Mouse (Mus musculus): ENCODE results near the gene Naxe. TPM values are rescaled to one million over a fixed set of nuclear protein-coding genes. Genes with fewer than 3 reads are reported as not detected.

Gene Naxe
- polyA plus RNA-seq, 1 experiment from 2014 or later, result 158 TPM

- Histone ChIP-seq H3K27me3 (replicated peaks) (peaks cover 13% of the 10 kb centered on the region), H3K9me3 (no peaks in the 10 kb centered on the region), H3K36me3 (replicated peaks) (no peaks in the 10 kb centered on the region), H3K4me1 (peaks cover 15% of the 10 kb centered on the region), H3K9ac (peak within 1 kb of the TSS; percentile 42), H3K4me3 (peak within 1 kb of the TSS; percentile 69), H3K27ac (peak within 1 kb of the TSS; percentile 51), H3K4me2 (peak within 1 kb of the TSS; percentile 69)
- 9% methylated on average over 36 of the region's 36 CpGs for WGBS
- peak; percentile 96 for ATAC-seq (replicated peaks)
These were observed 15.5 kb downstream of the Naxe start, which contains the start of gene Gpatch4 for GRCm38 (mm10) chr3:88042661-88043421. TSS of gene Gpatch4 (plus strand) at chr3:88043108.

DNA sequence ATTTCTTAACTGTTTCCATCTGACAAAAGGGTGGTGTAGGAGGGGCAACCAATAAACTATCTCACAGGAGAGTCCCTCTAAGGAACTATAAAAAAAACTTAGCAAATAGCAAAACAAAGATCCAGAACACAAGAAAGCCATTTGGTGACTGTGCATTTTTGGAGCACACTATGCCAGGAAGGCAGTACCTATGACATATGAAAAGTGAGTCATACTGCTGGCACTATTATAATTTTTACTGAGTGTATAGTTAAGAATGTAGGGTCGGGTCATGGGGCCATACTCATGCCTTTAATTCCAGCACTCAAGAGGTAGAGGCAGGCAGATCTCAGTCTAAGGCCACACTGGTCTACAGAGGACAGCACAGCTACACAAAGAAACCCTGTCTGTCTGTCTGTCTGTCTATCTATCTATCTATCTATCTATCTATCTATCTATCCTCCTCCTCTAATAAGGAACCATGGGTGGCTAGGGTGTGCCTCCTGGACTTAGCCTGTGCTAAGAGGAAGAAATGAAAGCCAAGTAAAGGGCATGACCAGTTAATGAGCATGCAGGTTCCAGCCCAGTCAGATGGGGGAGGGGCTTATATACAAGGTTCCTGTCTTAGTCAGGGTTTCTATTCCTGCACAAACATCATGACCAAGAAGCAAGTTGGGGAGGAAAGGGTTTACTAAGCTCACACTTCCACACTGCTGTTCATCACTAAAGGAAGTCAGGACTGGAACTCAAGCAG, 22.6 kb downstream of the Naxe start:
- H3K4me3 ChIP-seq, result no peak overlapping the region
- no peak for ATAC-seq (replicated peaks)
- no peaks in the 10 kb centered on the region for H3K9me3 ChIP-seq
- H3K36me3 ChIP-seq (replicated peaks), result no peaks in the 10 kb centered on the region
- H3K9ac ChIP-seq, result no peak overlapping the region
- no peak overlapping the region for H3K4me2 ChIP-seq
- H3K4me1 ChIP-seq, result no peaks in the 10 kb centered on the region
- 65% methylated on average over 1 of the region's 1 CpGs for WGBS
- H3K27ac ChIP-seq, result no peak overlapping the region
- H3K27me3 ChIP-seq (replicated peaks), result peaks cover 32% of the 10 kb centered on the region

- Histone ChIP-seq H3K27me3 (replicated peaks) (peaks cover 30% of the 10 kb centered on the region), H3K4me3 (no peak overlapping the region), H3K36me3 (replicated peaks) (no peaks in the 10 kb centered on the region), H3K27ac (no peak overlapping the region), H3K9me3 (no peaks in the 10 kb centered on the region), H3K9ac (no peak overlapping the region), H3K4me2 (no peak overlapping the region), H3K4me1 (no peaks in the 10 kb centered on the region)
- no peak for ATAC-seq (replicated peaks)
- WGBS, result 83% methylated on average over 5 of the region's 5 CpGs
These were observed 24.8 kb downstream of the Naxe start for GRCm38 (mm10) chr3:88033506-88033905.

DNA sequence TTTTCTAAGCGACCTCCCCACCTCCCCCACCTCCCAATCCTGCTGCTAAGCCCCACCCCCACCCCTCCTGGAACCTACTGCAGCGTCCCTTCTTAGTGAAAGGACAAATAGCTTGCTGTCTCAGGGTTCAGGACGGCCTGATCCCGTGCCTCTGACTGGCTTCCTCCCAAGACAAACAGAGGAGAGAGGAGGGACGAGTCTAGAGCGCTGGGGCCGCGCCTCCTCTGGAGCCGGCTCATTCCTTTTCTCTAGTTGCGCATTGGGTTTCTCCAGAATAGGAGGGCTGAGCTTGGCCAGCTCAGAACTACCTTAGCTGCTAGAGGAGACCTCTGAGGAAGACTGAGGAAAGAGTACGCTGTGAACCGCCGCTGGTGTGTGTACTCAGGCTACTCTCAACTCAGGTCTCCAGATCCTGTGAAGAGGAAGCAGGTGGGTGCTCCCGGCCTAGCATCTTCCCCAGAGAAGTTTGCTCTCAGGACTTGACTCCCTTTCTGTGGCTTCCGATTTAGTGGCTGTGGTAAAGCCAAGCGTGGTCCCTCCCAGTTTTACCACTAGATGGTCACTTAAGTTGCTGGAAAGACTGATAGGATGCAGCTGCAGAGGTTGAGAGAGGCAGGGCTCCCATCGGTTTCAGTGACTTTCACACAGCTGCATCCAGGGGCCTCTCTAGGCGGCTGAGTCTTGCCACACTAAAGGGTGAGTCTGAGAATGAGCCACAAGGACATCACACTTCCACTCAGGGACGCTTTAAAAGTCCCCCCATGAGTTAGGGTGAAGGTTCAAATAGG, 27.5 kb downstream of the Naxe start:
- Histone ChIP-seq H3K4me2 (no peak overlapping the region), H3K27me3 (replicated peaks) (peaks cover 39% of the 10 kb centered on the region), H3K27ac (no peak overlapping the region), H3K9me3 (no peaks in the 10 kb centered on the region), H3K36me3 (replicated peaks) (no peaks in the 10 kb centered on the region), H3K4me1 (no peaks in the 10 kb centered on the region), H3K9ac (no peak overlapping the region), H3K4me3 (no peak overlapping the region)
- ATAC-seq (replicated peaks), result no peak
- WGBS, result 21% methylated on average over 19 of the region's 19 CpGs

DNA sequence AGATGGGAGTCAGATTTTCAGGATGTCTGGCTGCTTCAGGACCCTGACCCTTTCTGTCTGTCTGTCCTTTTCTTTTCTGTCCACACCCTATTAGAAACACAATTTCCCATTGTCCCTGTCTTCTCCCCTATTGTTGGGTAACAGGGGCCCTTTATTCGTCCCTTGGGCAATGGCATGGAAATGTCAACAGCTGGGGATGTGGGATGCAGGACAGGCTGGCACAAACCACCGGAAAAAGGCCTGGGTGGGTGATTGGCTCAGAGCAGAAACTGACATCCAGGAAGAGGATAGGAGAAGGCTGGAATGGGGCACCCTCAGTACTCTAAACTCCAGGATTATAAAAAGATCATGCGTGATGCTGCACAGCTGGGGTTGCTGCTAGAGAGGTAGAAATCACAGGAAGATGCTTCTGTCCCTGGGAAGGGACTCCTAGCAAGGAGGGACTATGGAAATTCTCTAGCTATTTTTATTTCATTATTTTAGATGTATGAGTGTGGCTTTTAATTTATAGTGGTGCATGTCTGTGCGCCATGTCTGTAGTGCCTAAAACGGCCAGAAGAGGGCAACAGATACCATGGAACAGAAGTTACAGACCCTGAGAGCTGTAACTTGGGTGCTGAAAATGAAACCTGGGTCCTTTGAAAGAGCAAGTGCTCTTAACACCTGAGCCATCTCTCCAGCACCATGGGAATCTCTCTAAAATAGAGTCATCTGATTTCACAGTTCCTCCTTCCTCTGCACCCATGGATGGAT, 30.7 kb downstream of the Naxe start, which contains the start of gene Hapln2:
Gene Hapln2 (minus strand): TSS at position 150 of the 753 bp plus-strand sequence.
- no peaks in the 10 kb centered on the region for H3K9me3 ChIP-seq
- ATAC-seq (replicated peaks), result no peak
- 48% methylated on average over 5 of the region's 5 CpGs for WGBS
- H3K27ac ChIP-seq, result no peak within 1 kb of the TSS
- no peak within 1 kb of the TSS for H3K9ac ChIP-seq
- H3K4me2 ChIP-seq, result no peak within 1 kb of the TSS
- peaks cover 56% of the 10 kb centered on the region for H3K27me3 ChIP-seq (replicated peaks)
- H3K4me3 ChIP-seq, result no peak within 1 kb of the TSS
- H3K36me3 ChIP-seq (replicated peaks), result no peaks in the 10 kb centered on the region
- H3K4me1 ChIP-seq, result peaks cover 14% of the 10 kb centered on the region

DNA sequence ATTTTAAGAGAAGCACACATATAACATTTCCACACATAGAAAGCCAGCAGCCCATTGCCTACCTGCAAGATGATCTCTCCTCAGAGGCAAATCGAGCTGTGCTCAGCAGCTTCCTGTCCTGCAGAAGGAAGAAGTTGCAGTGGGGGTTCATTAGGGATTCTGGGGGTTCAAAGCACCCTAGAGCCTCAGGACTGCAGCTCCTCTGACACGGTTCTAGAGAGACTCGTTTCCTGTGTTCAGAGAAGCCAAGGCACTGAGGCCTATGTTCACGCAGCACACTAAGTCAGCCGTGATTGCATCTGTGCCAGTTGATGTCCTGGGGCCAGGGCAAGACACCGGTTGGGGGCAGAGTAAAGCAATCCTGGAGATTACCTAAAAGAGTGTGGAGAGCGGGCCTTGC, 31.5 kb downstream of the Naxe start:
- Histone ChIP-seq H3K27me3 (replicated peaks) (peaks cover 59% of the 10 kb centered on the region), H3K9ac (no peak overlapping the region)

GRCm38 (mm10) chr3:88023192-88024074, 34.9 kb downstream of the Naxe start:
- H3K27ac ChIP-seq, result no peak overlapping the region
- peak overlapping the region; percentile 48 for H3K4me3 ChIP-seq
- peak; percentile 84 for ATAC-seq (replicated peaks)
- WGBS, result under 1% methylated on average over 81 of the region's 81 CpGs
- H3K36me3 ChIP-seq (replicated peaks), result no peaks in the 10 kb centered on the region
- H3K9me3 ChIP-seq, result no peaks in the 10 kb centered on the region
- H3K27me3 ChIP-seq (replicated peaks), result peaks cover 67% of the 10 kb centered on the region
- H3K4me1 ChIP-seq, result peaks cover 20% of the 10 kb centered on the region
- peak overlapping the region; percentile 64 for H3K4me2 ChIP-seq
- peak overlapping the region; percentile 29 for H3K9ac ChIP-seq

More for the DNA sequence above, 31.5 kb downstream of the Naxe start:
- 66% methylated on average over 7 of the region's 7 CpGs for WGBS
- Histone ChIP-seq H3K4me2 (no peak overlapping the region), H3K36me3 (replicated peaks) (no peaks in the 10 kb centered on the region), H3K4me1 (peaks cover 20% of the 10 kb centered on the region), H3K9me3 (no peaks in the 10 kb centered on the region), H3K27ac (no peak overlapping the region), H3K4me3 (no peak overlapping the region)
- no peak for ATAC-seq (replicated peaks)

GRCm38 (mm10) chr3:88022322-88023191, 35.7 kb downstream of the Naxe start:
- under 1% methylated on average over 66 of the region's 66 CpGs for WGBS
- H3K27ac ChIP-seq, result no peak overlapping the region
- H3K36me3 ChIP-seq (replicated peaks), result no peaks in the 10 kb centered on the region
- no peaks in the 10 kb centered on the region for H3K9me3 ChIP-seq
- H3K4me2 ChIP-seq, result peak overlapping the region; percentile 64
- peak overlapping the region; percentile 48 for H3K4me3 ChIP-seq
- peak; percentile 91 for ATAC-seq (replicated peaks)
- H3K9ac ChIP-seq, result peak overlapping the region; percentile 29
- H3K4me1 ChIP-seq, result peaks cover 20% of the 10 kb centered on the region
- peaks cover 65% of the 10 kb centered on the region for H3K27me3 ChIP-seq (replicated peaks)

GRCm38 (mm10) chr3:88010634-88011265, 47.5 kb downstream of the Naxe start:
- H3K27me3 ChIP-seq (replicated peaks), result peaks cover 10% of the 10 kb centered on the region
- no peak overlapping the region for H3K4me2 ChIP-seq
- no peaks in the 10 kb centered on the region for H3K9me3 ChIP-seq
- 11% methylated on average over 6 of the region's 6 CpGs for WGBS
- H3K27ac ChIP-seq, result no peak overlapping the region
- no peaks in the 10 kb centered on the region for H3K36me3 ChIP-seq (replicated peaks)
- H3K9ac ChIP-seq, result no peak overlapping the region
- no peaks in the 10 kb centered on the region for H3K4me1 ChIP-seq
- no peak overlapping the region for H3K4me3 ChIP-seq
- ATAC-seq (replicated peaks), result no peak

Measured in midbrain, embryonic 15.5 days (tissue).